Mouse (Mus musculus) thymus, adult 2 months (tissue): ENCODE data around the gene Galr3.

Source experiments
- CTCF ChIP-seq: fragments of 200-500 bp; IDR thresholded peaks from 2 replicates; pipeline ENCODE4 v1.5.1; 2012; ENCODE audit warnings: mild to moderate bottlenecking, control low read depth, low read length, moderate library complexity, borderline replicate concordance; ENCODE audit not compliant: control insufficient read depth, poor library complexity, insufficient read depth; ENCODE audit errors: extremely low read depth
- POLR2A ChIP-seq: fragments of 200-500 bp; IDR thresholded peaks from 2 replicates; pipeline ENCODE4 v1.6.1; 2012; ENCODE audit warnings: mild to moderate bottlenecking, low read length, control low read depth, moderate library complexity; ENCODE audit not compliant: control insufficient read depth, poor library complexity, insufficient read depth; ENCODE audit errors: extremely low read depth

GRCm38 (mm10) chr15:79051461-79052360 is 10.0 kb downstream of the Galr3 start:
- no peak for TF ChIP-seq CTCF
- no peak for TF ChIP-seq POLR2A
